Mouse (Mus musculus) frontal cortex, postnatal 36 days (tissue): ENCODE measurements around the gene Mrps10.
"Not testable (repeated sequence)": the region's sequence is repeated elsewhere in the genome, so short reads cannot be mapped to it uniquely, and the experiment has no call there.

Experiments
- DNase-seq, 2 experiments: peaks; one replicate each; pipeline ENCODE4 v3.0.0; 2022; ENCODE audit warnings: low spot score in 2 of 2

Mrps10 gene

GRCm38 (mm10) chr17:47381917-47382316, 13.2 kb downstream of the Mrps10 start:
- DNase-seq = no peak

DNA sequence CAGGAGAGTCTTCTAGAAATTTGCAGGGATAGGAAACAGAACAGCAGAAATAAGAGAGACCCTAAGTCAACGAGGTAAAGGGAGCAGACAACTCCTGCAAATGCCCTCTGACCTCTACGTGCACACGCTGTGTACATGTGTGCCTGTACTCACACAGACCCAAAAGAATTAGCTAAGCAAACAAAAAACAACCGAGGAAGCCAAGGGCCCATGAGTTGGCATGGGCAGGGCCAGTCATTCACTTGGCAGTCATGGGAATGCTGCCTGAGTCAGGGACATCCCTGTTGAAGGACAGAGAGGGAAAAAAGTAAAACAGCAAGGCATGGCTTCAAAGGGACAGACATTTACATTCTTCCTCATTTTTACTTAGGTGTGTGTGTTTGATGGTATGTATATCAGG, 14.6 kb downstream of the Mrps10 start:
- no peak for DNase-seq

DNA sequence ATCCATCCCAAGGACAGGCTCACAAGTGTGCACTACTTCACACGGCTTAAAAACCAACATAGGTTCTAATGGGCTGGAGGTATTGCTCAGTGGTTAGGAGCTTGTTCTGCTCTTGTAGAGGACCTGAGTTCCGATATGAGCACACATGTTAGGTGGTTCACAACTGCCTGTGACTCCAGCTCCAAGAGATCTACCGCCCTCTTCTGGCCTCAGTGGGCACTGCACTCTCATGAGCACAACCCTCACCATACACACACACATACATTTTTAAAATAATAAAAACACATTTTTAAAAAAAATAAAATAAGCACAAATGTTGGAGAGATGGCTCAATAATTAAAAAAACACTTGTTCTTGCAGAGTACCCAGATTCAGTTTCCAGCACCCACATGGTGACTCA, 15.4 kb downstream of the Mrps10 start:
- no peak for DNase-seq

GRCm38 (mm10) chr17:47385145-47385544, 16.5 kb downstream of the Mrps10 start, which contains the start of gene Guca1b:
TSS of gene Guca1b (plus strand) at chr17:47385393.
- no peak for DNase-seq

GRCm38 (mm10) chr17:47386649-47387048, 18.0 kb downstream of the Mrps10 start:
- DNase-seq = peak in 1 of 2 experiments; percentile 19

DNA sequence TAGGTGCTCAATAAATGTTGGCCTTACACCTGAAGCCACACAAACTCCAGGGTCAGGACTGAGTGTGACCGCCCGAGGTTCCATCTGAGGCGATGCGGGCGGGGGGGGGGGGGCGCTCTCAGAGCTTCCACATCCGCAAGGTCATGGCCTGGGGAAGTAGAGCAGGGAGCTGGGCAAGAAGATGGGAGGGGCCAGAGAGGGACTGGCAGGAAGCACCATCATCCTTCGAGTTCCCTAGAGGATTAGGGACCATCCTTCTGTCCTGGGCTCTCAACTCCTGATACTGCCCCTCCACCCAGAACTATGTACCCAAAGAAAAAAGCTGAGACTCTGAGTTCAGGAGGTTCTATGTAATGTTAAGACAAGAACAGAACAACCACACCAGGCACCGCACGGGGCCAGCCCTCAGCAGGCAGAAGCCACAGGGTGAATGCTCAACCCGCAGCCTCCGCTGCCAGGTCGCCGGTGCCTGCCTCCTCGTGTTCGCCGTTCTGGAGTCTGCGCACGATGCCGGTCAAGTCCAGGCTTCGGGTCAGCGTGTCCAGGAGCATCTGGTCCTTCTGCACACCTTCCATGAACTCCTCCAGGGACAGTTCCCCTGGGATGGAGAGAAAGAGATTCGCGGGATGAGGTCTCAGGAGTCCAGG, 25.7 kb downstream of the Mrps10 start:
- no peak for DNase-seq

GRCm38 (mm10) chr17:47395376-47395913, 26.8 kb downstream of the Mrps10 start:
- DNase-seq = no peak

DNA sequence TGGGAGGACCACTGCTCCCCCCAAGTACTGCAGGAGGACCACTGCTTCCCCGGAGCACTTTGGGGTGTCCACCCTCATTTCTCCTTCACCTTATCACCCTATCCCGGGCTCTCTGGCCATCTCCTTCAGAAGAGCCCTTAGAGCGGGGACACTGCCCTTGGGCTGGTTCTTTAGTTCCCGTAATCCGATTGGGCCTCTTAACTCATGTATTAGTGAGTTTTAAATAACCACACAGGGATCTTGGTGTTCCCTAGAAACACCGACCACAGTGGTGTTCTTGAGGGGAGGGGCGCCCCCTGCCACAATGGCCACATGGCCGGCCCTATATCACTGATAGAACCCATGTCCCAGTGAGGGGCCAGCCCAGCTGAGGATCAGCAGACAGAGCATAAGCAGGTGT, 30.4 kb downstream of the Mrps10 start:
- DNase-seq = no peak

DNA sequence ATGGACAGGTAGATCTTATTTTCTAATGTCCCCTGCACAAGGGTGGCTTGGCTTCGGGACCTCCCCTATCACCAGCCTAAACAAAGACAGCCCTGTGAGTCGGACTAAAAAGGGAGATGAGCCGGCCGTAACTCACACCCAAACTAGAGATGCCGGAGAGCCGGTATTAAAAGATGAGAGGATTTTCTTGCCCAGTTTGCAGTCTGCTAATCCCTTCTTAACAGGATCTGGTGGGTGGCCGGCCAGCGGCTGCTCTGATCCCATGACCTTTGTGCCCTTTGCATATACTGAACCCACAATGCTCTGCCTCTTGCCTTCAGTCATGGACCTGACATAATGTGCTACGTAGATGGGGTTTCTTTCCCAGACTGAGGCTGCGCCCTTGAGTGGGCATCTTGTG, 31.8 kb downstream of the Mrps10 start, which contains the start of gene Guca1a:
Gene Guca1a, minus strand, starts transcription at position 134 of the 400 bp plus-strand sequence.
- DNase-seq = no peak

DNA sequence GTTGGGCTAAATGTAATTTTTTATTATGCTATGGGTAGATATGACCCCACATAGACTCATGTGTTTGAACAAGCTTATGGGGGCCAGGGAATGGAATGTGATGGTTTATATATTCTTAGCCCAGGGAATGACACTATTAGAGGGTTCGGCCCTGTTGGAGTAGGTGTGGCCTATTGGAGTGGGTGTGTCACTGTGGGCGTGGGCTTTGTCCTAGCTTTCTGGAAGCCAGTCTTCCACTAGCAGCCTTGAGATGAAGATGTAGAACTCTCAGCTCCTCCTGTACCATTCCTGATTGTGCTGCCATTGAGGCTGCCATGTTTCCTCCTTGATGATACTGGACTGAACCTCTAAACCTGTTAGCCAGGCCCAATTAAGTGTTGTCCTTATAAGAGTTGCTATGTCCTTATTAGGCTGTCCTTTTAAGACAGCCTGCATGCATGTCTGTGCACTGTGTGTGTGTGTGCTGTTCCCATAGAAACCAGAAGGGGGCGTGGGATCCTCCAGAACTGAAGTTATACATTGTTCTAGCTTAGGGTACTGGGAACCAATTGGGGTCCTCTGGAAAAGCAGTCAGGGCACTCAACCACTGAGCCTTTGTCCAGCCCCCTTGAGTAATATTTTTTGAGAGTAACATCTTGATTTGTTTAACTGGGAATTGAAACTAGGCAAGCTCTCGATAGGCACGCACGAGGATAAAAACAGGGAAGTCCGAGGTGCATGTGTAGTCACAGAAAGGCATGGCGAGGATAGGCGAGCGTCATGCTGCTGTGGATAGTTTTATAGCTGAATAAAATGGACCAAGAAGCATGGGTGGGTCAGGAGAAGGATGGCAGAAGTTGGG, 39.2 kb downstream of the Mrps10 start:
- no peak for DNase-seq

DNA sequence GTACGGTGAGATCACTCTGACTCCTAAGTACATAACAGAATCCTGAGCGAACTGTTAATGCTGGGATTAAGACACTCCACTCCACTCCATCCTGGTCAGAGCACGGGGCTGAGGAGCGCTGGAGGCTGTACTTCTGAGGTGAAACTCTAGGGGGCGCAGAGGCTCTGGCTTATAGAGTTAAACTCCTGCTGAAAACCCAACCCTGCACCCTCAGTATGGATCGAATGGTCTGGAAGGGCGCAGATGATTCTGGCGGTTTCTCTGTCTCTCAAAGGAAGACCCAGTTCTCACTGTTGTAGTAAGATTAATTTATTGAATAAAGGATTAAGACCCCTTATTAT, 39.8 kb downstream of the Mrps10 start:
- peak; percentile 24 to 36 for DNase-seq

DNA sequence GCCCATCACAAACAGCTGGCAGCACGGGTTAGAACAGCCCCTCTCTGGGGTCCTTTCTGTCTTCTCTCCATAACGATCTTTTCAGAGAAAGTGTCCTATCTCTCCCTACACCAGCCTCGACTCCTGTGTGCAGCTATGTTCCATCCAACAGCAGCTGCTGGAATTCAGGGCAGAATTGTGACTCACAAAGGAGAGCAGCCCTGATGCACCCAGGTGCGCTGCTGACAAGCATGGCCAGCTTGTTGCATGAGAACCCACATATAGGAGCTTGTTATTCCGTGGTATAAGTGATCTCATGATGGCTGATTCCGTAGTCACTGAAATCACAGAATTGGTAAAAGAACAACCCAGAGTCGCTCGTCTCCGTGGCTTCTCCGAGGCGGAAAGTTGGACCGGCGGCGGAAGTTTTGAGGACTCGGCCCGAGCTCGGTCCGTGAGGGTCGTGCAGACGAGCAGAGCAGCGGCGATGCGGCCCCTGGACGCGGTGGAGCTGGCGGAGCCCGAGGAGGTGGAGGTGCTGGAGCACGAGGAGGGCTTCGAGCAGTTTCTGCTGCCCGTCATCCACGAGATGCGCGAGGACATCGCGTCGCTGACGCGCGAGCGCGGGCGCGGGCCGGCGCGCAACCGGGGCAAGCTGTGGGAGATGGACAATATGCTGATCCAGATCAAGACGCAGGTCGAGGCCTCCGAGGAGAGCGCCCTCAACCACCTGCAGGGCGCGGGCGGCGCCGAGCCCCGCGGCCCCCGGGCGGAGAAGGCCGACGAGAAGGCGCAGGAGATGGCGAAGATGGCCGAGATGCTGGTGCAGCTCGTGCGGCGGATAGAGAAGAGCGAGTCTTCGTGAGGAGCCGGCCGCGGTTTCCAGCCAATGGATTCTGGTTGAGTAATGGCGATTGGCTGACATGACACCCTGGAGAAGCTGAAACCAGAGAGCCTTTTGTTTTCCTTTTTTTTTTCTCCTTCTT, 41.5 kb downstream of the Mrps10 start:
- peak; percentile 13 to 27 for DNase-seq

DNA sequence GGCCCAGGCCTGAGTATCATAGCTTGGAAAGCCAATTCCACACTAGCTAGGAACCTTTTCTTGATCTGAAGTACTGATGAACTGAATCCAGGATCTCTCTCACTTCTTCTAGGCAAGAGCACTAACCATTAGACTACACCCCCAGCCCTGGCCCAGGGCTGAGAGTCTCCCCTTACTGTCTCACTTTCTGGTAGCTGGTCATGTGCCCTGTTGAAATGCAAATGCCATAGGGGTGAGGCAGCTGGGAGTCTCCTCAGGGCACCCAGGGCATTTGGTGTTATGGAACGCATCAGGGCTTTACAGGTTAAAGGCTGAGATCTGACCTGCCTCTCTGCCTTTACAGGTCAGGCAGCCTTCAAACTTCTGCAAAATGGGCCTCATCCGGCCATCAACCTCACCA, 51.5 kb downstream of the Mrps10 start:
- no peak for DNase-seq

GRCm38 (mm10) chr17:47421566-47421965, 52.9 kb downstream of the Mrps10 start:
- no peak for DNase-seq

DNA sequence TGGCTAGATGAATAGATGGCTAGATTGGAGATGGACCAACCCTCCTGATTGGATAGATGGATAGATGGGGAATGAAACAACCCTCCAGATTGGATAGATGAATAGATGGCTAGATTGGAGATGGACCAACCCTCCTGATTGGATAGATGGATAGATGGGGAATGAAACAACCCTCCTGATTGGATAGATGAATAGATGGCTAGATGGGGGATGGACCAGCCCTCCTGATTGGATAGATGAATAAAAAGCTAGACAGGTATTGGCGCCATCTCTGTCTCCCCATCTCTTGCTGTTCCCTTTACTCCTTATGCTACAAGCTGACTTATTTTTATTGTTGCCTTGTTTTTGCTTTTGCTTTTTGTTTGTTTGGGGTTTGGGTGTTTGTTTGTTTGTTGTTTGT, 53.9 kb downstream of the Mrps10 start:
- not testable (repeated sequence) for DNase-seq

- no peak for DNase-seq
Measured at GRCm38 (mm10) chr17:47424186-47424585, 55.5 kb downstream of the Mrps10 start.

GRCm38 (mm10) chr17:47427316-47427715, 58.6 kb downstream of the Mrps10 start:
- DNase-seq = no peak

DNA sequence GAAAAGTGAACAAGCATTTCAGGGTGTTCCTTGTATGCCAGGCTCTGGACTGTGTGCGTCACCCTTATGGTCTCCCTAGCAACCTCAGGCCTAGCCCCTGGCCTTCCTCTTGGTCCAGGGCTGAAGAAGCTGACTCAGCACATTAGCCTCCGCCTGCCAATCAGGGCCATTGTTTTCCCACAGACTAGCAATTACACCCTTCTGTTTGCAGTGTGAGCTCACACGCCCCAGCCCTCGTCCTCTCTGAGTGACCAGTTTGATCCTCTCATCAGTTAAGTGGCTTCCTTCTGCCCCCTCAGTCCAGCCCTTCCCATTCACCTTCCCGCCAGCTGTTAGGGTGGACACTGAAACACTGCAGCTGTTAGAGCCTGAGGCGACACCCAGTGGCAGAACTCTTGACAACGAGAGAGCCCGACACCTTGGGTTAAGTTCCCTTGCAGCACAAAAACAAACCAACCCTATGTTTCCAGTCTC, 60.2 kb downstream of the Mrps10 start:
- no peak for DNase-seq

DNA sequence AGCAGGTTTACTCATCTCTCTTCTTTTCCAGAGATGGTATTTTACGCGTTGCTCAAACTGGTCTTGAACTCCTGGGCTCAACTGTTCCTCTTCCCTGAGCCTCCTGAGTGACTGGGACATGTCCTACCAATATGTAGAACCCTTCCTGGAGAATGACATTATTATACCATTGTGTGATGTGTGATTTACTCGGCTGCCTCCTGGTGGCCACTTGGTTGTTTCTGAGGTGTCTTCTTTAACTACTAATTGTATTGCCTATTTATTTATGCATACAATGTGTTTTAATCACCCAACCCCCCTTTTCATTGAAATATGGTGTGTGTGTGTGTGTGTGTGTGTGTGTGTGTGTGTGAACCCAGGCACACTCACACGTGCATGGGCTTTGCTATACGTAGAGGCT, 62.1 kb downstream of the Mrps10 start:
- no peak for DNase-seq
